Mouse (Mus musculus): ENCODE measurements around the gene Dnaja3. TPM values are rescaled to one million over a fixed set of nuclear protein-coding genes. Genes with fewer than 3 reads are reported as not detected.

Gene Dnaja3
- total RNA-seq, 1 experiment from 2014 or later: 68.1 TPM

DNA sequence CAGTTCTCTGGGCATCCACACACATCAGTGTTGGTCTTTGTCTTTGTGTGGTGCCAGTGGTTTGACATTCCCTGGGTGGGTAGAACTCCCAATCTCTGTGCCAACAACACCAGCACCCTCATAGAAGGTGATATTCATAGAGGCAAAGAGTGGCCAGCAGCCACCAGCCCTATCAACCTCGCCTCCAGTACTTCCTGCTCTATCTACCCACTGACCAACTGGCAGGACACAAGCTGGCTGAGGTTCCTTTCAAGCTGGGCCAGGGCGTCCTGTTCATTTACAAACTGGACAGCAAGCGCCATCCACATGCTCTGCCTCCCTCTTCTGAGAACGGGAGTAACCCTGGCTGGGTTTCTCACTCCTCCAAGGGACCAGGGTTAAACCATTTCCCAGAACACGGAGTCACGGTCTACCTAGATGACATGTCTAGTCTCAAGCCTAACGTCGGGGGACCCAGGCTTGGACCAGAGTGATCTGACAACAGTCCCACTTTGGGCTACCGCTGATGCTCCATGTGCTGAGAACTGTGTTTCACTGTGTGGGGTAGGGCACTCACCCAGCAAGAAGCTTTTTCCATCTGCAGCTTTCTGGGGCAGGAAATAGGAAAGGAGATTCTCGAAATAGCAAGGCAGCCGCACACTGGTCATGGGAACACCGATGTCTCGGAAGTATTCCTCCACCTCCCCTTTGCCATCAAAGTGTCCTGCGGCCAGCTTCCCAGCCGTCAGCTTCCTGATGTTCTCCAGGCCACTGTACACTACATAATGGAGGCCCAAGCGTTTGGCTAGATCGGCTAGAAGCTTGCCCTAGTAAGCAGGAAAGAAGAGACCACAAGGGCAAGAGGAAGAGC lies 74.3 kb downstream of the Dnaja3 start:
- ATAC-seq (replicated peaks; ENCODE audit: low read depth, poor library complexity, severe bottlenecking): no peak

DNA sequence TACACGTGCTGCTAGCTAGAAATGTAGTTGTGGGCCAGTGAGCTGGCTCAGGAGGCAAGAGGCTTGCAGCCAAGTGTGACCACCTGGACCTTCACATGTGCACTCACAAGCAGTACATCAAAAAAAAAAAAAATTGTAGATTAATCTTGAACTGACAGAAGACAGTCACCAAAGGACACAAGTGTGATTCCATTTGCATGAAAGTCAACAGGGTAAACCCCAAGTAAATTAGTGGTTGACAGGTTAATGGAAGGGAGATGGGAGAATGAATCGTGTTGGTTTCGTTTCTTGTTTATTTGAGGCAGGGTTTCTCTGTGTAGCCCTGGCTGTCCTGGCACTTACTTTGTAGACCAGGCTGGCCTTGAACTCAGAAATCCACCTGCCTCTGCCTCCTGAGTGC lies 78.1 kb downstream of the Dnaja3 start:
- ATAC-seq (replicated peaks; ENCODE audit: low read depth, poor library complexity, severe bottlenecking): no peak

DNA sequence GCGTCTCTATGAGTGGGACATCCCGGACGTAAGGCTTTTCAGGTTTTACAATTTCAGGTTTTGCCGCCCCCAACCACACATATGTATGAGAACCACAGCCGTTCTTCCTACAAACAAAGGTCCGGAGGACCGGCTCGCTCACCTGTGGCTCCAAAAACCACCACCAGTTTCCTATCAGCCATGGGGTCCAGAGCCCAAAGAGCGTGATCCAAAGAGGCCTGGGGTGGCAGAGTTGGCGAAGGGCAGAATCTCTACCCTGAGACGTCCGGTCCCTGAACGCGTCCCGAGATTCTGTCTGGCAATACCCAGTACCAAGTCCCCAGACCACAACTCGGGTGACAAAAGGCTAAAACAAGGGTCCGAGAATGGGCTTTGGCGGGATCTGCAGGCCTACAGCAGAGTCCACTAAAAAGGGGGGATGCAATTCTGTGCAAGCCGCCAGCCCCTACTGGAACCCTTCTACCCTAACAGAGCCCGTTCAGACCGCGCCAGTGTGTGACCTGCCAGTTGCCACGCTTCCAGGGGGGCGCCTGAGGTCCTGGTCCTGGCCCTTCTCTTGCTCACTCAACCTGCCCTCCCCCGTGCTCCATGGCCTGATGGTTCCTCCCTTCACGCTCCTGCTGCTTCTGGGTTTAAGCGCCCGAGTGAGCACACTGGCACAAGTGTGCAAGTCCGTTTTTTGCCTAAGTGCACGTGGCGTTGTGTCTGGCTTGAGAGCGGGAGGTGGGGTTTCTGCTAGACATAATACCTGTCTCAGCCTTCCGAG lies 79.1 kb downstream of the Dnaja3 start, which contains the start of gene Nmral1:
Nmral1 (minus strand) TSS at position 604 of the 766 bp plus-strand sequence.
- peak; percentile 81 for ATAC-seq (replicated peaks; ENCODE audit: low read depth, poor library complexity, severe bottlenecking)

DNA sequence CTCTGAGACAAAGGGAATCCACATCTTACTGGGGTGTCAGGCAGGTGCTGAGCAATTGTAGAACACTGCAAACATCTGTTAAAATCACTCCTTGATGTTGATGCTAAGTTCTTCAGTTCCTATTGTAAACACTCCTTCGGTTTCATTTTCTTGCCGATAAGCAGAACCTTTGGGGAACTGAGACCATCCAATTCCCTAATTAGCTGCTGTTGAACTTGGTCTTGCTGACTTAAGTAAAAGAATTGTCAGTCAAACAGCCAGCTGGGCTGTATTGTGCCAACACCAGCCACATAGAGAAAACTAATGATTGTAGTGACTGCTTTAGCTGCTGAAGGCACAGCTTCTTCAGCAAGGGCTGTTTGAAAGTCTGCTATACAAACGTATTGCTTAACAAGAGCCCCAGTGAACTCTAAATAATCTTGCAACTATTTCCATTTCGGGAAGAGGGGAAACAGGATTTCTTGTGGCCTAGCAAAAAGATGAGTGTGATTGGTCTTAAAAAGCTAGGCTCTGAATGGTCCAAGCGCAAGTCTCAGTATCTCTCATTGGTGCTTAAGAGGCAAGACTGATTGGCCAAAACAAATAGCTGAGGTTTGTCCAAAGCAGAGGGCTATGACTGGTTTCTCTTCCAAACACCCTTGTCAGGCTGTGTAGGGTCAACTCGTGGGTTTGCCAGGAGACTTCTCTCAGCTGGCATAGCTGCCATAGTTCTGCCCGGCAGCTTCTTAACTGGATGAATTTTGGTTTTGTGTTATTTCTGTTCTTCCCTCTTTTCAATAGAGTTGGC lies 82.5 kb downstream of the Dnaja3 start:
- ATAC-seq (replicated peaks; ENCODE audit: low read depth, poor library complexity, severe bottlenecking): 0 out of 2 replicates have a peak, but pooled peaks have one; percentile 7

DNA sequence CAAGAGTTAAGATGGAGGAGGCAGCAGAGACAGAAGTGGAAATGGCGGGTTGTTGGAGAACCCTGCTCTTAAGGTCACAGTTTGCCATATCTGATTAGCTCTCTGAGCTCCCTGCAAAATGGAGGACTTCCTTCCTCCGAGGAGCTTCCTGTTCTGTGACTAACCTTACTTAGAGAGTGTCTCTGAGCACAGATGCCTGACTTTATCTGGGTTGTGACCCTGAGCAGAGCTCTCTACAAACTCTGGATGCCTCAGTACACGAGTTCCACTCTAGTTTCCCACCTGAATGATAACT lies 83.1 kb downstream of the Dnaja3 start:
- peak; percentile 24; the same call in 1 of the 2 replicates for ATAC-seq (replicated peaks; ENCODE audit: low read depth, poor library complexity, severe bottlenecking)

DNA sequence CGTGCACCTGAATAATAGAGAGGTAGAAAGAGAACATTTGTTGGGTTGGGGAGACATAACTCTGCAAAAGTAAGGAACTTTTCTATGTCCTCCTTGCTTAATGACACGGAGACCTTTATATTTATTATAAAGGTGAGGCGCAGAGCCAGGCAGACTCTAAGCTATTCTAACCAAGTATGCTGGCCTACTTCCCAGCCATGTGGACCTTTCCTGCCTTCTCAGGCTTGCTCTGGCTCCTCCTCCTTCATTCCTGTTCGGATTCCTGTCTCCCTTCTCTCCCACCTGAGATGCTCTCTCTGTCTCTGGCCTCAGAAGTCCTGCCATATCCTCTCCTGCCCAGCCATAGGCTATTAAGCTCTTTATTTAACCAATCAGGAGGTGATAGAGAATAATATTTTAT lies 85.5 kb downstream of the Dnaja3 start:
- no peak for ATAC-seq (replicated peaks; ENCODE audit: low read depth, poor library complexity, severe bottlenecking)

DNA sequence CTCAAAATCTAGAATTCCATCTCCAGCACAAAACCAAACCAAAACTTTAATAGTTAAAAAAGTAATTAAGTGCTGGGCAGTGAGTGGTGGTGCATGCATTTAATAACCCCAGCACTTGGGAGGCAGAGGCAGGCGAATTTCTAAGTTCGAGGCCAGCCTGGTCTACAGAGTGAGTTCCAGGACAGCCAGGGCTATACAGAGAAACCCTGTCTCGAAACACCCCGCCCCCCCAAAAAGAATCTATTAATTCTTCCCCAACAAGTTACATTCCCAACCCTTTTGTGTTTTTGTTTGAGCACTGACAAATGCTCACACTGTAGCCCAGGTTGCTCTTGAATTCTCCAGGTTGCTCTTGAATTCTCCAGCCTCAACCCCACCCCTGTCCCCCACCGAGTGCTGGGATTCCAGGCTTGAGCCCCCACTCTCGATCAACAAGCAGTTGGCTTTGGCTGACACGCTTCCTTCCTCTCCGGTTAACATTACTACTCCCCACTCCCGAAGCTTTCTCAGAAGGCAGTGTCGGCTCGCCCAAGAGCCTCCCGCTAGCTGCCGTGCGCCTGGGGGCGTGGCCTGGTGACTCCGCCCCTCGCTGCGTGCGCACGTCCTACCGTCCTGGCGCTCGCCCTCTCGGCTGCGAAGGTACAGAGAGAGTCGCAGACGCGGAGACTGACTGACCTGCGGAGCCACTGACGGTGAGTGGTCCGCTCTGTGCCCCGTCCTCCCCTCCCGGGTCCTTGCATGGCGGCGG lies 86.2 kb downstream of the Dnaja3 start, which contains the start of gene Hmox2:
Hmox2 (plus strand) TSS at position 582 of the 748 bp plus-strand sequence.
- peak; percentile 83 for ATAC-seq (replicated peaks; ENCODE audit: low read depth, poor library complexity, severe bottlenecking)

DNA sequence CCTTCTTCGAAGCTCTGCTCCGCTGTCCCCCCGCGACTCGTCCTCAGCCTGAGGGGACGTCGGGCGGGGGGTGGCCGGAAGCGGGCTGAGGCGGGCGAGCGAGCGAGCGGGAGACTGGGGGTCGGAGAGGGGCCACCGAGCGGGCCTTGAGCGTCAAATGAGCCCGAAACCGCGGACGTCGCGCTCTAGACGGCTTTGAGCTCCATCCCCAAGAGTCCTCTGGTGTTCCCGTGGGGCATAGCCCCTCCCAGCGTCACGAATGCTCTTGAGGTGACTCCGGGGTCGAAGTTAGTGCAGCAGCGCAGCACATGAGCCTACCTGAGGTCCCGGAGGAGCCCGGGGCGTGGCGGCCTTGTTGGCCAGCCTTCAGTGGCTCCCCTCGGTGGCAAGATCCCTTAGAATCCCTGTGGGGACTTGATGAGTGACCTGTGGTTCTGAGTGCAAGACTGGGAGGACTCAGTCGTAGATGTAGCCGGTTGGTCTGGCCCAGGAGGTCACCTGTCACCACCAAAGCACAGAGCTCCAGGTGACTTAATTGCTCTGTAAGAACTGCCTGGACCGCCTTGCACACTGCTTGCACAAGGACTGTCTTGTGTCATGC lies 86.8 kb downstream of the Dnaja3 start:
- ATAC-seq (replicated peaks; ENCODE audit: low read depth, poor library complexity, severe bottlenecking): no peak; the same call in 1 of the 2 replicates

DNA sequence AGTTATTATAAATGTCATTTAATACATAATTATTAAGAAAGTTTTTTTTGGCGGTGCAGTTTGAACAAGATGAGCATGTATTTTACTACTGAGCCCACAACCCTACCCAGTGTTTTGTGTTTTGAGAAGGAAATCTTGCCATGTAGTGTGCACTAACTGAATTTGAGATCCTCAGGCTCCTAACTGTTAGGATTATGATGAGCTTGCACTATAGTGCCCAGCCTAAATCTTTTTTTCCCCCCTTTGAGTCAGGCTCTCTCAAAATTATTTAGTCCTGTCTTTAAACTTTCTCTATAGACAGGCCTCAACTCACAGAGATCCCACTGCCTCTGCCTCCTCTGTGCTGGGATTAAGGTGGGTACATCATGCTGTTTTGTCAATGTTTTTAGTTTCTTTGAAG lies 87.7 kb downstream of the Dnaja3 start:
- ATAC-seq (replicated peaks; ENCODE audit: low read depth, poor library complexity, severe bottlenecking): no peak

DNA sequence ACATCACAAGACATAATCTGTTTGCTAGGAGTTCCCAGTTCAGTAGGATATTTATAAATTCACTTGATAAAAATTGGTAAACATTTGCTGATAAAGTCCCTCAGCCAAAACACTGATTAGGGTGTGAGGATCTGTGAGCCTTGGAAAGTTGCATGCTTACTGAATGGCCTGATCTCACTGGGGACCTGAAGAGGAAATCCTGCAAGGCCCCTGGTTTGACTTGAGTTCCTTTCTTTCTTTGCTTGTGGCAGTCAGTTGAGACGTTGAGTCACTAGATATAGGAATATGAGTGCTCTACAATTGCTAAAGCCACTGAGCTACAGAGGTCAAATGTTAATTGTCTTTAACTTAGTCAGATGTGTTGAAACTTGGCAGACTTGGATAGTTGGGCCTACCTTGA lies 88.2 kb downstream of the Dnaja3 start:
- no peak for ATAC-seq (replicated peaks; ENCODE audit: low read depth, poor library complexity, severe bottlenecking)

DNA sequence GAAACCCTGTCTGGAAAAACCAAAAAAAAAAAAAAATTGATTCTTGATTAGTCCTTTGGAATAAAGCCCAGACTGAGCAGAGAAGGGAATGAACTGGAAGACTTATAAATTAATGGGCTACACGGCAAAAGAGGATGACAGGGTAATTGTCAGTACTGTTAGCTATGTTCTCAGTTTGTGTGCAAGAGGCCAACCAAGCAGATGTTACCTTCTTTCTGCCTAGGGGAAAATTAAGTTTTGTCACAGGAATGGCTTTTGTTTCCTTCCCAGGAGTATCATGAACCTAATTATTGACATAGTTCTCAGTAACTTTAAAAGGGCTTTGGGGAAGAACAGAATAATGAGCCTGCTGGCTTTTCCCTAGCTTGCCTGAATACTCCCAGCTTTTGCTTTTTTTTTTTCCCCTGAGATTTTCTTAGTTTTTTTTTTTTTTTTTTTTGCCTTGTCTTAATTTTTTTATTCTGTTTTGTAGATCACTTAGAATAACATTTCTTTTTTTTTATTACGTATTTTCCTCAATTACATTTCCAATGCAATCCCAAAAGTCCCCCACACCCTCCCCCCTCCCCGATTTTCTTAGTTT lies 91.1 kb downstream of the Dnaja3 start:
- ATAC-seq (replicated peaks; ENCODE audit: low read depth, poor library complexity, severe bottlenecking): no peak

DNA sequence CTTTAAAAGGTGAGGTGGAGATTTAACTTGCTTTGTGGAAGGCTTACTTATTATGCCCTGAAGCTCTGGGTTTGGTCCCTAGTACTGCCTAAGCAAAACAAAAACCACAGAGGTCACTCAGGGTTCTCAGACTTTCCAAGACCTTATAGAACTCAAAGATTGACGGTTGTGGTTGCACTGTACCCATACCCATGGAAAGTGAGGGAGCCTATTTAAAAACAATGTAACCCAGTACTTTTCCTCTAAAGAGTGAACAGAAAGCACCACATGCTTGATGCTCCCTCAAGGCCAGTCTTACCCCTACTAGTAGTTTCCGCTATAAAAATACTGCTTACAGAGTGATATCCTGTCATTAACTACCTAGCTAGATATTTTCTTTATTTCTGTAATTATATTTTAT lies 96.5 kb downstream of the Dnaja3 start:
- ATAC-seq (replicated peaks; ENCODE audit: low read depth, poor library complexity, severe bottlenecking): 0 out of 2 replicates have a peak, but pooled peaks have one; percentile 36

DNA sequence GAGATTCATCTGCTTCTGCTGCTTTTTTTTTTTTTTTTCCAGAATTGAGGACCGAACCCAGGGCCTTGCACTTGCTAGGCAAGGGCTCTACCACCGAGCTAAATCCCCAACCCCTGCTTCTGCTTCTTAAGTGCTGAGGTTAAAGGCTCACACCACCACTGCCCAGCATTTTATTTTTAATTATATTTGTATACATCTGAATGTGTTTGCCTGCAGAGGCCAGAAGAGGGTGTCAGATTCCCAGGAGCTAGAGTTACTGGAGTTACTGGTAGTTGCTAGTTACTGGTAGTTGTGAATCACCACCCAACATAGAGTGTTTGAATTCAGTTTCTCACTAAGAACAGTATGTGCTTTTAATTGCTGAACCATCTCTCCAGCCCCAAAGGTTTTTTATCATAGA lies 100.2 kb downstream of the Dnaja3 start:
- ATAC-seq (replicated peaks; ENCODE audit: low read depth, poor library complexity, severe bottlenecking): no peak

DNA sequence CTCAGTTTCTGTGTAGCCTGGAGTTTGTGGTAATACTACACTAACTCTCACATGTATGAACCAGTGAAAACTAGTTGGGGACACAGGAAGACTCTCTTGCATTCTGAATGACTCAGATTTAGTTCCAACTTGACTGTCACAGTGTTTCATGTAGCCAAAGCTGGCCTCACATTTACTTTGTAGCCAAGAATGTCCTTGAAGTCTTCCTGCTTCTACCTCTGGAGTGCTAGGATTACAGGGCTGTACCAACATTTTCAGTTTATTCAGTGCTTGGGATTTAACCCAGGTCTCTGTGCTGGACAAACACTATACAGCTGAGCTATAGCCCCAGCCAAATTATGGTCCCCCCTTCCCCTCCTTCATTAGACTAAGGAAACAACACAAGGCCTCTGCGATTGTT lies 102.4 kb downstream of the Dnaja3 start:
- ATAC-seq (replicated peaks; ENCODE audit: low read depth, poor library complexity, severe bottlenecking): no peak

DNA sequence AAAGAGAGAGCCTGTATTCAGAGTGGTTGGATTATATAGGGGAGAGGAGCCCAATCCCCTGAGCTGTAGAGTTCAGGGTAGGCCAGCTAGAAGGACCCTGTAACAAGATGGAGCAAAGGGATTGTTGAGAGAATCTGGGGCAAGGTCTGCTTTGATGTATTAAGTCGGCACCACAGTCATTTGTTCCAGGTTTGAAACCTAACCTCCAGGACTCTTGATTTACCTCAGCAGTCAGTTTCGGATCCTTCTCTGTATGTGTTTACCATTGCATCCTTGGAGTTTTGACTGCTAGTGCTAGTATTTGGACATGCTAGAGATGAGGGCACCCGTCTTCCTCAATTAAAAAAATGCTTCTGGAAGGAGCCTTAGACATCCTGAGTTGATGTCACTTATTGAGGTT lies 112.4 kb downstream of the Dnaja3 start:
- no peak for ATAC-seq (replicated peaks; ENCODE audit: low read depth, poor library complexity, severe bottlenecking)

DNA sequence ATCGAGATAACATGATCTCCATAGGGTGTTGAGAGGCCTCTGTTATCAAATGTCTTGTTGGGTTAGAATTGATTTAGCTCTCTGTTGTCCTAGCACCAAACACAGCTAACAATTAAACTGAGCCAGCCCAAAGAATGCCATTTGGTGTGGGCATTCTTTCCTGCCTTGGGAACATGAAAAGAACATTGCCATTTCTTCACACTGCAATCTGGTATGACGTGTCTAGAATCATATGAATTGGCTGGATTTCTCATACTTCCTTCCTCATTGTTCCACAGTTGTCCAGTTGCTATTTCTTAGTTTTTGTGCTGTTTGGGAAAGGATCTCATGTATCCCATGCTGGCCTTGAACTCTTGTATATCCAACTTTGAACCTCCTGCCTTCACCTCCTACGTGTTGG lies 114.3 kb downstream of the Dnaja3 start:
- ATAC-seq (replicated peaks; ENCODE audit: low read depth, poor library complexity, severe bottlenecking): no peak

DNA sequence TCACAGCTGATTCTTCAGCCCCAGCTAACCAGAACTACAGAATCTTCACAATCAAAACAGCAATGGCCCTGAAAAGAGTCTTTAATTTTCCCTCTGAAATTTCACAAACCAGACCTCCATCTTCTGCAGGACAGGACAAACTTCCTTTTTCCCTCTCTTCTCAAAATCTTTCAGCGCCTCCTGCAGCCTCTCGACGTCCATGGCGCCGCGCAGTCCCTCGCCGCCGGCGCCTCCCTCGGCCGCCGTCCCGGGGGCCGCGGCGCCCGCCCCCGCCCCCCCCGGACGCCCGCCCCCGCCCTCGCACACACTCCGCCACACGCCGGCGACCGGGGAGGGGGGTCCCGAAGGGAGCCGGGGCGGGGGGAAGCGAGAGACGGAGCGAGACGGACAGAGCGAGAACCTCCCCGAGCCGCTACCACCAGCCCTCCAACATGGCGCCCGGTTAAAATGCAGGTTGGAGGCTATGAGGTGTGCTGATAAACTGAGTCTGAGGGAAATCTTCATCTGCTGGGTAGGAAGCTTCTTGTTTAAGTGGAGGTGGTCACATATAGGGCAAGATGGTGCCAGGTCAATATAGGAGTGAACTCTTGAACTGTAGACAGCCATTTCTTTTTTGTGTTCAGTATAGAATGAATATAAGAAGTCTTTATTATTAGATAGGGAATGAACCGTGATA lies 117.0 kb downstream of the Dnaja3 start:
- peak; percentile 80 for ATAC-seq (replicated peaks; ENCODE audit: low read depth, poor library complexity, severe bottlenecking)

All from common myeloid progenitor, adult 5-6 weeks (primary cell).